Mouse (Mus musculus) induced T-regulatory cell, adult 2 months (primary cell): ENCODE results near the gene Ckb.
"Not testable (repeated sequence)": the region's sequence is repeated elsewhere in the genome, so short reads cannot be mapped to it uniquely, and the experiment has no call there.

Experiments used
- DNase-seq: peaks from one replicate; pipeline ENCODE4 v3.0.0-alpha.2; 2012; ENCODE audit warnings: low read depth

The Ckb gene

DNA sequence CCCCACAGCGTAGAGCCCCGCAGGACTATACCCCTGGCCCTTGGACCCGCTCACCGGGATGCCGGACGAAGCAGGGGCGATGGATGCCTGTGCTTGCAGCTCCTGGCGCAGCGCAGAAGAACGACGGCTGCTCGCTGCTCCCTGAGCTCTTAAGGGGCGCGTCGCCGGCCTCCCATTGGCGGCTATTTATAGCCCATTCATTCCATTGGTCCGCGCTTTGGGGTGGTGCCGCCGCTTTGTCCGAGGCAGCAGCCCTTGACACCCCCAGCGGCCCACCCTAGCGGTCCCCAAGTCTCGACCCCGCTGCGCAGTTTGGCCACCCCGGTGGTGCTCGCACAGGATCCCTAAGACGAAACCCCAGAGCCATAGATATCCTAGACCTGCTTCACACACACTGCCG, at the start of gene Ckb:
TSS of gene Ckb (minus strand) at position 163 of the 400 bp plus-strand sequence.
- peak; percentile 71 for DNase-seq

DNA sequence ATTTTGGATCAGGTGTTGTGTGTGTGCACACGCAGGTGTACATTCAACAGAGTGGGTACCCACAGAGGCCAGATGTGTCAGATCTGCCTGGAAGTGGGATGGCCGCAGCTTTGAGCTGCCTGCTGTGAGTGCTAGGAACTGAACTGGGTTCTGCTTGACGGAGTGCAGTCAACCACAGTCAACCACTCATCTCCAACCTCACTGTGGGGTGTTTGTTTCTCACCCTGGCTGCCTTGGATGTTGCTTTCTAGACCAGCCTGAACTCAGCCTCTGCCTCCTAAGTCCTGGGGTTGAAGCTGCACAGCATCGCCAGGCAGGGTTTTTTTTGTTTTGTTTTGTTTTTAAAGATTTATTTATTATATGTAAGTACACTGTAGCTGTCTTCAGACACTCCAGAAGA, 48.1 kb upstream of the Ckb start:
- DNase-seq: no peak

DNA sequence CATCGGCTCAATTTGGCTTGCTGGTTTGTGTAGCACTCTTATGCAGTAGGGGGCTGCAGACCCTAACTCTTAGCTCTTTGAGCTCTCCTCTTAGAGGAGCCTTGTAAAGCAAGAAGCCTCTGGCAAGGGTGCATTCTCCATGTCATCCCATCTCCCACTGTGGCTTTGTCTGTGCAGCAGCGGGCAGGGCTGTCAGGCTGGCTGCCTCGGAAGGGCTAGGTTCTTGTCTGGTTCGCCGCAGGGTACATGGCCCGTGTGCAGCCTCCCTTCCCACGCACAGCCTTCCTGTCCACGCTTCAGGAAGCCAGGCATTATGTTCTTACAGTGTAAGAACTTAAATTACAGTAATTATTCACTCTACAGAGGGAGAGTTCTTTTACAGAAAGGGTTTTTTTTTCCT, 46.5 kb upstream of the Ckb start:
- no peak for DNase-seq

DNA sequence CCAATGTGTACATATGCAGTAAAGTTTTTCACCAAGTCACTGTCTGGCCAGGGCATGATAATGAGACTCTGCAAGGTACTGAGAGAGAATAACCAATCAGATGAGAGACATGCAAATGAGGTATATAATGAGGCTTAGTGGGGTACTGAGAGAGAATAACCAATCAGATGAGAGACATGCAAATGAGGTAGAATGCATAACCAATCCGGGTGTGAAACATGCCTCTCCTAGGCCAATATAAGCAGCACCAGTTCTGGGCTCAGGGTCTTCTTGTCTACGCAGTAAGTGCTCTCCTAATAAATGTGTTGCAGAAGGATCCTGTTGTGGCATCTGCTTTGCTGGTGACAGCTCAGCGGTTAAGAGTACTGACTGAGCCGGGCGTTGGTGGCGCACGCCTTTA, 44.4 kb upstream of the Ckb start:
- no peak for DNase-seq

DNA sequence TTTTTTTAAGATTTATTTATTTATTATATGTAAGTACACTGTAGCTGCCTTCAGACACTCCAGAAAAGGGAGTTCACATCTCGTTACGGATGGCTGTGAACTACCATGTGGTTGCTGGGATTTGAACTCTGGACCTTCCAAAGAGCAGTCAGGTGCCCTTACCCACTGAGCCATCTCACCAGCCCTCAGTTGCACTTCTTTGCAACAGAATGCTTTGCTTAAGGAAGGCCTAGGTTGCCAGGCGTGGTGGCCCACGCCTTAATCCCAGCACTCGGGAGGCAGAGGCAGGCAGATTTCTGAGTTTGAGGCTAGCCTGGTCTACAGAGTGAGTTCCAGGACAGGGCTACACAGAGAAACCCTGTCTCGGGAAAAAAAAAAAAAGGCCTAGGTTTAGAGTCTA, 41.7 kb upstream of the Ckb start:
- not testable (repeated sequence) for DNase-seq

DNA sequence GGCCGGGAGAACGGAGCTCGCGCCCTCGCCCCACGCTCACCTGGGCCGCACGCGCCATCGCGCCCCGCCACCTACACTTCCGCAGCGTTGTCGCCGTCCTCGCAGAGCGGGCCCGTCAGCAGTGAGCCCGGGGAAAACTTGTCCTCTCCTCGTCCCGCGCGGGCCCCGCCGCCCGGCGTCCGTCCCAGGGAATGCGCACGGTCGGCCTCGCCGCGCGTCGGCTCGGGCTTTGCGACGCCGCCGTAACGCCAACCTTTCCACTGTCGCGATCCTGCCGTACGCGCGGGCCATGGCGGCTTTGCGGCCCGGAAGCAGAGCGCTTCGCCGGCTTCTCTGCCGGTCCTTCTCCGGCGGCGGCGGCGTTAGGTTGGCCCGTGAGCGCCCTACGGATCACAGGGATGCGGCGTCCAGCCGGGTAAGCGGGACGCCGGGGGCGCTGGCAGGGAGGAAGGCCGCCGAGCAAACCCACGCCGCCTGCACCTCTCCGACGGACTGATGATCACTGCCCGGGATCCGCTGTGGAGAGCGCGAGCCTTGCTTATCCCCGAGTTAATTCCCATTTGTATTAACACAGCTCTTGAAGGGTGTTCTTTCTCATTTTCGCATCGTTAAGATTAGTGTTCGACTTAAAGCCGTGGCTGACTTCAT, 41.0 kb upstream of the Ckb start, which contains the start of the genes Bag5 and Apopt1:
TSS of gene Bag5 (minus strand) at position 254 of the 648 bp plus-strand sequence.
TSS of gene Apopt1 (plus strand) at position 258 of the 648 bp plus-strand sequence.
- peak; percentile 95 for DNase-seq

DNA sequence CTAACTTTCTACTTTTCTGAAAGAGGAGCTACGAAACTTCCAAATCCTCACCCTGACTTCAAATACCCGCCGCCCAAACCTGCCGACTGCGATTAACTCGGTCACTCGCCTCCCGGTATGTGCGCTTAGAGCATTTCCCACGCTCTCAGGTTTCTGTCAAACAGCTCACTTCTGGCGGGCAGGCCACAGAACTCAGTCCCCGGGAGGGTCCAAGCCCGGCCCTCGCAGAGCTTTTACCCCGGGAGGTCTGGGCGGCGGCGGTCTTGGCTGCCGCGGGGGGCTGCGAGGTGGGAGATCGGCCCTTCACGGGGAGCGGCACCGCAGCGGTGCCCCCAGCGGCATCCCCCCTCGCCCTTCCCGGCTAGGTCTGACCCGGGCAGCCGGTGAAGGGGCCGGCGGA, 40.3 kb upstream of the Ckb start:
- peak; percentile 39 for DNase-seq

DNA sequence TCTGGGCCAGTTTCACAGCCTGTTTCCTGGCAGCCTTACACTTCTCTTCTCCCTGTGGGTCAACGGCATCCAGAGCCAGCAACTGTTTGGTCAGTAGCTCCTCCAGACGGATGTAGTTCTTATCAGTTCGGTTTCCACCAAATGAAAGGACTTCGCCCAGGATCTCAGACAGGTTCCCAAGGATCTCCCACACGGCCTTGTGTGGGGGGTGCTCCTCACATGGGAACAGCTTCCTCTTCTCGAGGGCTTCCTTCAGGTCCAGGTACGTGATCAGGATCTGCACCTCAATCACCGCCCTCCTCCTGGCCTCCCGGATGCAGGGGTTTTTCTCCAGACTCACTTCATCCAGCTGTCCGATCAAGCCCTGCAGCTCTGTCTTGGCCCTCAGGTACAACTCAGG, 38.0 kb upstream of the Ckb start:
- DNase-seq: no peak

DNA sequence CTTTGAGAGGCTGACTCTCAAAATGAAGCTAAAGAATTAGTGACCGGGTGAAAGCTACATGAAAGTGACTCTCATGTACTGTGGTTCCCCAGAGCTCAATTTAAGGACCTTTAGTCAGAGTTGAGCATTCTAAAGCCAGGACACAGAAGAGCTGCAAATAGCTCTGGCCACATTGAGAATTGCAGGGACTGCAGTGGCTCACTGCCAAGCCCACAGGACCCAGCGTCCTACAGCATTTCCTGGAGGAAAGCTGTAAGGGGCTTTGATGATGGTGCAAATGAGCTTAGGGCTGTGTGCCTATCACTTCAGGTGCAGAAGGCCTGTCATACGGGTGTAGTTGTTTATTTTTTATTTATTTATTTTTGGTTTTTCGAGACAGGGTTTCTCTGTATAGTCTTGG, 36.0 kb upstream of the Ckb start:
- no peak for DNase-seq

DNA sequence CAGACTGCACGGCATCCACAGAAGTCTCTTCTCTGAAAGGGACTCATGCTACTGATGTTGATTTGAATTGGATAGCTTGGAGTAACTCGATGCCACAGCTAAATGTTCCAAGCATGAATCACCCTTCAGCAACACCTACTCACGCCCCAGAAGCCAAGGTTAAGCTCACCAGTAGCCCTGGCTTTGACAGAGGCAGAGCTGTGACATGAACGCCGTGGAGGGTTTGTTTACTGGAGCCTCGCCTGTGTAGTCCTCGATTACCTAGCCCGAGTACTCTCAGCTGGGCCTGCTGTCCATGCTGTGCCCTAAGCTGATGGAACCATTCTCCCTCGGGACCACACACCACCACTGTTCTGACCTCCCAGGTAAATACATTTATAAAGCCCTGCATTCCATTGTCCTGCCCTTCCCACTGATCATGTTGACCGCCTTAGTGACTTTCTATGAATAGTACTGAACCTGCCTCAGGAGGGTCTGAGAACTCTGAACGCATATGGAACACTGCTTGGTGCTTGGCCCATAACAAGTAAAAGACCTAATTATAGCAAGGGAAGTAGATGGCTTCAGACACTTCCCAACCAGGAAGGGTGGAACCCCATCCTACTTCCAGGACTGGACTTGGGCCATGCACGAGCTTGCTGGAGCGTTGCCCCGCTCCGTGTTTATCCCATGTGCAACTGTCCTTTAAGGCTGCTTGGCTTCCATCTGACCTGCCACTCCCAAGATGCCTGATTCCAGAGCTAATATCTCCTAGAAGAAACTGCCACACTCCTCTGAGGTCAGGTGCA, 33.2 kb upstream of the Ckb start:
- no peak for DNase-seq

DNA sequence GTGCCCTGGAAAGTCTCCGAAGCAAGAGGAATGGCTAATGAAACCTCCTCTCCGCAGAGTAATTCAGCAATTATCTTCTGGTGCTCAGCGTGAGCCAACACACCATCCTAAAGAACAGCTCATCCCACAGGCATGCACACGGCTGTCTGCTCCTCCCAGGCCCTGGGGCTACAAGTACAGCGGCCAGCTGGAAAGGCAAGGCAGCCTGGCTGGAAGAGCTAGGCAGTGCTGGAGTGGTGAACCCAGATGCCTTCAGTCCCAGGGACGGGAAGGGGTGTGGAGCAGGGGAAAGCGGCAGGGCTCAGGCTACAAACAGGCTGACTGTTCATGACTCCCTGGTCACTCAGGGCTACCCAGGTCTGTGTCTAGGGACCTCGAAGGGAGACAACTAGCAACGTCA, 32.5 kb upstream of the Ckb start:
- no peak for DNase-seq

DNA sequence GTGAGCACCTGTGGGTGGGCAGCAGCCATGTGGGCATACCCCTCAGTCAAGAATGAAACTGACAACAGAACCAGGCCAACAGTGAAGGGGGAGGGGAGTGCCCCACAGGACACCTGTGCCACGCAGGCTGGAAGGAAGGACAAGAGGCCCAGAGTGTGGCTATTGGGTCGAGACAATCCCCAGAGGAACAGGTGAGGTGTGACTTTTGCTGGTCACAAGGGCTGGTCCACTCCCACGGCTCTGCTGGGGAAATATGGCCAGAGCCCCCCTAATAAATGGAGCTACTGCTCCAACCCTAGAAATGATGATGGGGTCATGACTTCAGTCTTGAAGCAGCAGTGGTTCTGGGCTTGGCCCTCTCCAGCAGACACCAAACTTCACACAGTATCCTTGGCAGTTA, 31.2 kb upstream of the Ckb start:
- DNase-seq: no peak

DNA sequence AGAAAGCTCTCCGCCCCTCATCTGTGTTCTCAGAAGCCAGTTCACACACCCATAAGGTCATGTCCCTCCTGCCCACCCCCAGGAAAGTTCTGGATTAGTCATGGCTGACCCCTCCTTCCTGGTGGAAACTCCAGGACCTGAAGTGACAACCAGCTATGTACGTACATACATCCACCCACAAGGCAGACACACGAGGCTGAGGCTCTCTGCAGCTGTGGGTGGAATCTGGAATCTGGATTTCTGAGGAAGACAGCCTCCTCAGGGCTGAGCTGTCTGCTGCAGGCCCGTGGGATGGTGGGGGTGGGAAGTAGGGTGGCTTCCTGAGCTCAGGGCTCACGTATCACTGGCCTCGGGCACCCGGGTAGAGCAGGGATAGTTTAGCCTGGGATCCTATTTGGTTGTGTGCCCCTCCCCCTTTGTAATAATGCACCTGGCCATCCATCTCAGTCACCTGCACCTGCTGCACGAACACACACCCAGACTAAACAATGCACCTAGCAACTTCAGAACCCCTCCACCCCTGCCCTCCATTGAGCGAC, 28.9 kb upstream of the Ckb start:
- no peak for DNase-seq

DNA sequence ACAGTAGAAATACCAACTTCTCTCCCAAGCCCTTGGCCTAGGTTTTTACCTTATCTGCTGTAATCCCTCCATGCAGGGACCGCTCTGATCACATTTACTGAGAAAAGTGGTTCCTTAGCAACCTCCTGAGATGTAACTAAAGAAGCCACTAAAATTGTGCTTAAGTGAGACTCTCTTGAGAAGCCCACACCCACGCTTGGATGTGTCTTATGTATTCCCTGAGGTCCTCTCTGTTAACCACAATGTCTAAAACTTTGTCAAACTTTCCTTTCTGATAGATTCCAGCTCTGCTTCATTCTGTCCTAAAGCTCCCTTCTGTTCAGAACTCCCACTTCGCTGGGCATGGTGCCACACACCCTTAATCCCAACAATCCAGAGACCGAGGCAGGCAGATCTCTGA, 27.4 kb upstream of the Ckb start:
- DNase-seq: no peak

DNA sequence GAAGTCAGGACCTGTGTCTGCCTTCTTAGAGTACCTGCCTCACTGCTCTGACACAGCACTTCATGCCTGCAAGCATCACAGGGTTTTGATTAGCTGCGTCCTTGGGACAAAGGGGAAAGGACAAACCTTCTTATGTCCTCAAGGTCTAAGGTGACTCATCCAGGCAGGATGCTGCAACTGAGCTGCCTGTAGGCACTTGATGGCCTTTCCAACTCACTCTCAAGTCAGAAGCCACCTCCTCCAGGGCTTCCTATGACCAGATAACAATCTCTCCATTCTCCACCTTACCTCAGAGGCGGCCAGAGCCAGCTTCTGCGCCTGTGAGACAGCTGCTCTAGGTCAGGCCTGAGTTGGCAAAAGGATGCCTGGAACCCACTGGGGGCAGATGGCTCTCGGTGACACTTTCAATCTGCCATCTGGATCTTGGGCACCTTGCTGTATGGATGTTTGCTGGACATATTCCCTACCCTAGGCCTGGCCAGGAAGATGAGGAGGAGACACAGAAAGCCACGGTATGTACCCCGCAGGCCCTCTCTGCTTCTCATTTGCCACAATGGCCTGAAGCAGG, 26.3 kb upstream of the Ckb start:
- DNase-seq: no peak

DNA sequence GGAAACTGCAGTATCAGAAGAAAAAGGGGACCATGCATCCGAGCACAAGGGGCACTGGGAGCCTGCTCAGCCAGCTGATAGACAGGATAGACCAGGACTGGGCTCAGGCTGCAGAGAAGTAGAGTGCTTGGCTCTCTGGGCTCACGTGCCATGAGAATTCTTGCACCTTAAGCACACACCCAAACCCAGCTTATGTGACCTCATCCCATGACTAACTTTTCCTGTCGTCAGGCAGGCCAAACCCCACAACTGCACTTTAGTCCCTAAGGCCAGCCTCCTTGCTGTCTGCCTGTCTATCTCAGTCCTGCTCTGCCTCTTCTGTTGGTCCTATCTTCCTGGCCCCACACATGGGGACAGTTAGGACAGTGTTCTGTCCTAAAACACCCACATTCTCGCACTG, 25.6 kb upstream of the Ckb start:
- DNase-seq: no peak

DNA sequence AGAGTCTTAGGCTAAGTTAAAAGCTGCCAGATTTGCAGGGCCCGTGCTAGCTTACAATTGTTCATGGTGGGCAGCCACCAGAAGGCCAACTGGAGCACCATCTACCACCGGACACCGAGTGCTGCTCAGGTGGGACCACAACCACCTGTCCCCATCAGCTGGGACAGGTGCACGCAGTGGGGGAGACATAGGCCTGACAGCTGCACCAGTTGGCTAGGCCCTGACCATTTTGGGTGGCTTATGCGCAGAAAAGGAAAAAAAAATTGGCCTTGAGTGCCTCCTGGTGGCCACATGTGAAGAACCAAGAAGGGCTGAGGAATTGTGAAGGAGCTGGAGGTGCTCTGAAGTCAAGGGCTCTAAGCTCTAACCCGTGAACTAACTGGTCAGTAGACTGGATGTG, 24.1 kb upstream of the Ckb start:
- DNase-seq: peak; percentile 91

DNA sequence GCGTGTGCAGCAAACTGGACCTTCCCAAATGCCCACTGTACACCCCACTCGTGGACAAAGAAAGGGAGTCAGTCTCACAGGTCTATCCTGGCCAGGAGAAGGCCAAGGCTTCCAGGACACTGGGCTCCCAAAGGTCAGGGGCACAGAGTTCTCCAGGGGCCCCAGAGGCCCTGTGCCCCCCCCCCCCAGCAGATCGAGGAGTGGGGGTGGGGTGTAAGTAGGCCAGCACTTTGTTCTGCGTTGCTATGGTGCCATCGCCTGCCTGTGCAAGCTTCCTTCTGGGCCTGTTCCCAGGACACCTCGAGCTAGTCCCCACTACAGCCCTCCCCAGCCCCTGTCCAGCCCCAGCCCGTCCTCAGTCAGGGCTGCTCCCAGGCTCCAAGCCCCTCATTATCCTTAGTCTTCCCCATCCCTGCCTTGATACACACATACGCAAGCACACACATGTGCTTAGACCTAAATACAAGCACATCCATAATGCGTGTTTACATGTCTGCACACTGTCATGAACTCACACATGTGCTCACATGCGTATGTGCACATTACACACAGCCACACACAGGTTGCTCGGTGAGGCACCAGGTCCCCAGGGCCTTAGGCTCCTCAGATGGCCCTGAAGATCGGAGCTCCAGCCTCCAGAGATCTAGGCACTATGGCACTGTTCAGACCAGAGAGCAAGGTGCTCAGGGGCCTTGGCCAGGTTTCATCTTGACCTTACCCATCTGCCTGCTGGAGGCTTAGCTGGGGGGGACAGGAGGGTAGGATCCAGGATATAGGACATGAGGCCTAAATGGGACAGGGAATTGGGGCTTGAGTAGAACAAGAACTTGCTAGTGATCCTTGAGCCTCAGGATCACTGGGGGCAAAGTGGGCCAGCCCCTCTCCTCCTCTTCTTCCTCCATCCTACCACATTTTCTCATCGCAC, 23.0 kb upstream of the Ckb start:
- peak; percentile 32 for DNase-seq

DNA sequence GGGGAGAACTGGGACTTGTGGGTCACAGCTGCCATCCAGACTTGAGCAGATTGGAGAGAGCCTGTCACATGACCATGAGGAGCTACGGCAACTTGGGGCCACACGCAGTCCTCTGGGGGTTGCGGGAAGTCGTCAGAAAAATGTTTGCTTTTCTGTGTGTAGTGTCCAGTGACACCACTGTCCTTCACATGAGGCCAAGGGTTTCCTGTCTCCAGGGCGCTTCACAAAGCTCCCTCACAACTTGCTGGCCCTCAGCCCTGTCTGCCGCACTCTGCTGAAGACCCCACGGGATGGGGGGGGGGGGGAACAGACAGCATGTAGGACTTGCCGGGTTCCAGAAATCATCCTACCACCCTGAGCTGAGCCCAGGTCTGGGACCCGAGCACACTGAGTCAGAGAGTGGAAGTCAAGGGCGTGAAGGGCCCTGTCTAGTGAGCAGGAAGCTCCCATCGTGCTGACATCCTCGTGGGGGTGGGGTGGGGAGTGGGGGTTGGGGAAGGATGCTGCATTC, 22.2 kb upstream of the Ckb start:
- DNase-seq: peak; percentile 60

DNA sequence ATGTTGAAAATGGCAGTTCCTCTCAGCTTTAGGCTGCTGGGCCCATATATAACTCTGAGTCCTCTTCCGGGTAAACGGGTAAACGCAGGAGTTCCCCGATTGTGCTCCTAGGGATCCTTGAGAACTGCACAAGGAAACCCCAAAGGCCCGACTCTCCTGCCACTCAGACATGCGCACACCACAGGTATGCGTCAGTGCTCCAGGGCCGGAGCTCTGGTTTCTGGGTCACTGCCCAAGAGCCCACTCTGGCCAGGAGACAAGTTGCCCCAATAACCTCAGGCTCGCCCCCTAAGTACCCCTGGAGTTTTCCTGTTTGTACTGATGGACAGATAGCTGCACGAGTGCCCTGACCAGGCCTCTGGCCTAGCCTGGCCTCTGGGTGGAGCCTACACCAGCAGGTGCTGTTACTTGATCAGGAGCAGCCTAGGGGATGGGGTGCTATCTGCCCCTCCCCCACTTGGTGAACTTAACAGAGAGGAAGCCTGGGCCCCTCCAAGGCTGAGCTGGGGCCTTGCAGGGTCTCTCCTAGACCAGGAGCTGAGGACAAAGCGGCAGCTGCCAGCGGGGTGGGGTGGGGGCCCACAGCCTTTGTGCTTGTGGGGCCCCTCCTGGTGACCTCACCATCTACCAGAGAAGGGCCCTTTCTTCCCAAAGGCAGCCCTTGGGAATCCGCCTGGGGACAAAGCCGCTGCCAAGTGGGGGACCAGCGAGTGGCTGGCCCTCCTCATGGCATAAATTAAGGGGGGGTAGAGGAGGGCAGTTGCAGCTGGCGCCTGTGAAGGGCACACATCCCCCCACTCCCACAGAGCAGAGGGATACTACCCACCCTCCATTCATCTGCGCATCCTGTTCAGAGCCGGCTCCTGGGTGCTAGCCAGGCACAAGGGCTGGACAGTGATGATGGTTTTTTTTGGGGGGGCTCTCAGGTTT, 21.5 kb upstream of the Ckb start:
- no peak for DNase-seq

DNA sequence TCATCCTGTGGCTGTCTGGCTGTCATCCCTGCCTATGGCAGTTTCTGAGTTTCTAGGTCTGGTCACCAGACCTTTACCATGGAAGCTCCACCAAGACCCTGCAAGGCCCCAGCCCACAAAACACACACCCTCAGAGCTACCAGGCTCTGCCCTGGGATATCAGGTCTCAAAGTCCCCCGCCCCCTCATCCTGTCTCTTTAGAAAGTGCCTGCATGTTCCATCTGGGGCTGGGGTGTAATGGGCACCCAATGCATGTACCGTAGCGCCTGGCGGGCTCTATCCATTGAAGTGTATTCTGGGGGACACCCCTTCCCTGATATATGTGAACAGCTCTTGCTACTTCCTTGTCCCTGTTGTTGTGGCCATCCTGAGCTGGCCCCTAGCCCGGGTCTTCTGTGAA, 20.8 kb upstream of the Ckb start:
- DNase-seq: no peak
